Mouse (Mus musculus) testis, adult 2 months (tissue): Measurements from ENCODE around the gene Astl. TPM values are rescaled to one million over a fixed set of nuclear protein-coding genes. Genes with fewer than 3 reads are reported as not detected.

Experiments used
- H3K27ac ChIP-seq: fragments of 200-500 bp; 2 replicates; pipeline ENCODE4 v1.5.1; 2012; ENCODE audit warnings: low read depth, low read length; ENCODE audit not compliant: control insufficient read depth, insufficient read depth
- H3K27me3 ChIP-seq: fragments of 200-500 bp; 2 replicates; pipeline ENCODE4 v1.6.1; 2012; ENCODE audit warnings: mild to moderate bottlenecking, low read length, moderate library complexity; ENCODE audit not compliant: control insufficient read depth, insufficient read depth
- H3K36me3 ChIP-seq: fragments of 200-500 bp; 2 replicates; pipeline ENCODE4 v1.6.1; 2012; ENCODE audit warnings: mild to moderate bottlenecking, low read length; ENCODE audit not compliant: control insufficient read depth, insufficient read depth
- H3K4me1 ChIP-seq: fragments of 200-500 bp; 2 replicates; pipeline ENCODE4 v1.6.1; 2012; ENCODE audit warnings: low read length; ENCODE audit not compliant: control insufficient read depth, insufficient read depth
- H3K4me3 ChIP-seq: fragments of 200-500 bp; 2 replicates; pipeline ENCODE4 v1.5.1; 2012; ENCODE audit warnings: low read depth, mild to moderate bottlenecking, low read length, moderate library complexity, mixed read lengths; ENCODE audit not compliant: control insufficient read depth
- CTCF ChIP-seq: fragments of 200-500 bp; IDR thresholded peaks from 2 replicates; pipeline ENCODE4 v1.5.1; 2012; ENCODE audit warnings: low read depth, mild to moderate bottlenecking, inconsistent platforms, low read length, moderate library complexity; ENCODE audit not compliant: control insufficient read depth, insufficient read depth, insufficient replicate concordance
- POLR2A ChIP-seq: fragments of 200-500 bp; IDR thresholded peaks from 2 replicates; pipeline ENCODE4 v1.6.1; 2012; ENCODE audit warnings: low read depth, mild to moderate bottlenecking, inconsistent platforms, low read length, moderate library complexity; ENCODE audit not compliant: control insufficient read depth
- polyA plus RNA-seq: library from polyadenylated mRNA; depleted of rRNA; stranded (reverse); fragments of >200 nt; gene quantifications from 2 replicates; pipeline ENCODE4 v1.2.3, GENCODE M21; 2012

Astl gene
- polyA plus RNA-seq, 1 experiment: not detected

DNA sequence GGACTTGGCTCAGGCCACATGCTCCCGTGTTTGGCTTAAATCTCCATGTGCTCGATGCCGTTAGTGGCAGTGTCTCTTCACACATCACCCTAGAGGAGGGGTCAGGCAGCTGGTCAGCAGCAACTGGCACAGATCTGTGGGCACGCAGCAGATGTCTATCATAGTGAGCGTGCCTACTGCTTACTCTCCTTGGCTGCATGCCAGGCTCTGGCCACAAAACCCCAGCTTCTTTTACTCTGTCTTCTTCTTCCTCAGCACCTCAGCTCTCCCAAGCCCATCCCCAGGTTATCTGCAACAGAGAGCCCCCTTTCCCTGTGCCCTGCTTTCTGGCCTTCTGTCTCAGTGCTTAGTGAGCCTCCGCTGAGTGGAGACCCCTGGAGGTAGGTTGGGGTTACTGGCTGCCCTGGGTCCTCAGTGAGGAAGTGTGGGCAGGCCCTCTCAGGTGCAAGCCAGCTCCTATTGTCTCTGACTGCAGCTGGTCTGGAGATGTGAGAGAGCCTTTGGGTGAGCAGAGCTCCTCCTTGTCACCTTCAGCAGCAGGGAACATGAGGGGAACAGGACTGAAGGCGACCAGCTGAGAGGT, 37.4 kb downstream of the Astl start:
- Histone ChIP-seq H3K27ac (no peak overlapping the region), H3K4me3 (no peak overlapping the region), H3K36me3 (no peaks in the 10 kb centered on the region), H3K27me3 (no peaks in the 10 kb centered on the region), H3K4me1 (peaks cover 2% of the 10 kb centered on the region; the same call in 1 of the 2 replicates)
- TF ChIP-seq POLR2A: no peak
- TF ChIP-seq CTCF: no peak

DNA sequence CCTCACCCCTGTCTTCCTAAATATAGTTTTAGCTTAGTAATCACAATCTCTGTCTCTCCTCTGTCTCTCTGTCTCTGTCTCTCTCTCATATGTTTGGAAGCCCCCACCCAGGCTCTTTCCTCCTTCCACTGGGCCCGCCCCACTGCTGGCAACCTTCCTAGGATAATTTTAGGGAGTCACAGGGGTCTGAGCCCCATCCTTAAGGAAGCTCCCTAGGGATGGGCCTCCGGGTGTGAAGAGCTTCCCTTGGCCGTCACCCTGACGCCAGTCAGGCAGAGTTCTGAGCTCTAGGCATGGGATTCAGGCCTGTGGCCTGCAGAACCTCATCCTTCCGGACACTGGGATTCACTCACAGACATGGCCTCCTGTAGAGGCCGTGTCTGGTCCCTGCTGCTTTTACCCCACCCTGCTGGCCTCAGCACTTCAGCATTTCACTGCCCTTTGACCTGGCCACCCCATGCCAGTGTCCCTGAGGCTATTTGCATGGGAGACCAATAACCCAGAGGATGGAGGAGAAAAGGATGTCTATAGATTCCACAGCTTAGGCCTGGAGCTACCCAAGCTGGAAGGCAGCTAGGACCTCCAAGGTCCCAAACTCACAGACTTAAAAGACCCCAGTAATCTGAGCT, 38.1 kb downstream of the Astl start:
- H3K4me3 ChIP-seq: no peak overlapping the region
- no peaks in the 10 kb centered on the region for H3K36me3 ChIP-seq
- H3K27me3 ChIP-seq: no peaks in the 10 kb centered on the region
- no peak overlapping the region for H3K27ac ChIP-seq
- TF ChIP-seq POLR2A: no peak
- H3K4me1 ChIP-seq: peaks cover 2% of the 10 kb centered on the region; the same call in 1 of the 2 replicates

DNA sequence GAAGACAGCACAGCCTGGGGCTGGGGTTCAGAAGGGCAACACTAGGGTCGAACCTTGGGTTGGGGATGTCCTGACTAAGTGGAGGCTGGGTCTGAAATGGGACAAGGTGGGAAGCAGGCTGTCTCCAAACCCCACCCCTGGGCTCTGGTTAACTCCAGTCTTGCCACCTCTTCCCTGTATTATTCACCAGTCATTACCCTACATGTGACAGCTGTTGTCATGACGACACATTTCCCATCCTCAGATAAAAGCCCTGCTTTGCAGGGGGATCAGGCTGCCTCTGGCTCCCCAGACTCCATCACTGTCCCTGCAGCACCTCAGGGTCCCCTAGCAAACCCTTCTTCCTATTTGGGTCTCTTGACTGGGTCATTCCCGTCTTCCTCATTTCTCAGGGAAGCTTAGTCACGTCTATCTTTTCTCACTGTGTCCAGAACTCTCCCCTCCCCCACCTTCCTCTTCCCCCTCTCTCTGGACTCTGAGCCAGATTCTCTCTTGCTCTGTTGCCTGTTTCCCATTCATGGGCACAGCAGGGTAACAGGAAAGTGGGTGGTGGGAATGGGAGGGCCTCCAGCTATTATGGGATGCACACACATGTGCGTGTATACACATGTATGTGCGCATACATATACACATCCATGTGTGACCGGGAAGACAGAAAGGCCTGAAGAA, 39.6 kb downstream of the Astl start:
- Histone ChIP-seq H3K4me1 (no peaks in the 10 kb centered on the region), H3K36me3 (no peaks in the 10 kb centered on the region), H3K27me3 (no peaks in the 10 kb centered on the region), H3K4me3 (no peak overlapping the region), H3K27ac (no peak overlapping the region)
- TF ChIP-seq POLR2A (no peak), CTCF (no peak)

DNA sequence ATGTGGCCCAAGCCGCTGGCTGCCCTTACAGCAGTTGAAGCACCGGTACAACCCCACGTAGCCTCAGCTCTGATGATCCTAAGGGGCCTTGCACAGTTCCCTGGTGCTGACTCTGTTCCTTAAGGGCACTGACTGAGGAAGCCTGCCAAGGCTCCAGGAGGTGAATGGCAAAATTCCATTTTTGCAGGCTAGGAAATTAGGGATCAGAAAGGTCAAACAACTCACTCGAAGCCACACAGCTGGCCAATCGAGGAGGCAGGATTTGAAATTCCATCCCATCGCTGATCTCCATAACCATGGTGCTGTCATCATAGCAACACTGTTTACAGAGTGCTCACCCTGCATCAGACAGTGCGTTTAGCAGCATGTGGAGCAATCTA, 40.2 kb downstream of the Astl start:
- TF ChIP-seq POLR2A (no peak), CTCF (no peak)
- H3K27ac ChIP-seq: no peak overlapping the region
- no peak overlapping the region for H3K4me3 ChIP-seq
- H3K4me1 ChIP-seq: no peaks in the 10 kb centered on the region
- no peaks in the 10 kb centered on the region for H3K36me3 ChIP-seq
- H3K27me3 ChIP-seq: no peaks in the 10 kb centered on the region

DNA sequence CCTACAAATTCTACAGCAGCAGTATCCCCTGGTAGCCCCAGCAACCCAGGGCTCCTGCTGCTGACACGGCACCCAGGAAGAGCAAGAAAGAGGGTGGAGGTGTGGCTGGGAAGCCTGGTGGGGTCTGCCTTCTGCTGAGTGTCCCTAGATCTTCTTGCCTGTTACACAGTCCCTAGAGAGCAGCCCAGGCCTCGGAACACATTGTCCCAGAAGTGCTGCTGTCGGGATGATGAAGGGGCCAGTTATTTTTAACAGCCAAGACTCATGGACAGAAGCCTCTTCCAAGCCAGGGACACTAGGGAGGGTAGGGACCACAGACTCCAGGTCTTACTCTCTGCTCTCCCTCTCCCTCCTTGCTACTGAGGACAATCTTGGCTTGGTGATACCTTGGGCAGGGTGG, 40.8 kb downstream of the Astl start:
- H3K4me1 ChIP-seq: no peaks in the 10 kb centered on the region
- H3K4me3 ChIP-seq: no peak overlapping the region
- TF ChIP-seq CTCF (no peak), POLR2A (no peak)
- H3K27ac ChIP-seq: no peak overlapping the region
- no peaks in the 10 kb centered on the region for H3K27me3 ChIP-seq
- no peaks in the 10 kb centered on the region for H3K36me3 ChIP-seq

DNA sequence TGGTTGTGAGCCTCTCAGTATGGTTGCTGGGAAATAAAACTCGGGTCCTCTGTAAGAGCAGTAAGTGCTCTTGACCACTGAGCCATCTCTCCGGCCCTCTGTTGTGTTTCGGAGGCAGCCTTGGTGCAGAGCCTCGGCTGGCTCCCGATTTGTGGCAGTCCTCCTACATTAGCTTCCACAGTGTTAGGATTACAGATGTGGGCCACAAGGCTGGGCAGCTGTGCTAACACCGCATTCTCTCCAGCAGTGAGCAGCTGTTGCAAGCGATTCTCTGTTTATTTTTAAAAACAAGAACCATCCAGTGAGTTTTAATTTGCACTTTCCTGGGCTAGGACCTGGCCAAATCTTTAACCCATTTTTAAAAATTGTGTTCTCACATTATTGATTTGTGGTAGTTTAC, 45.4 kb downstream of the Astl start:
- Histone ChIP-seq H3K27ac (no peak overlapping the region), H3K4me1 (no peaks in the 10 kb centered on the region), H3K36me3 (no peaks in the 10 kb centered on the region), H3K4me3 (no peak overlapping the region), H3K27me3 (no peaks in the 10 kb centered on the region)
- TF ChIP-seq CTCF: no peak
- no peak for TF ChIP-seq POLR2A

DNA sequence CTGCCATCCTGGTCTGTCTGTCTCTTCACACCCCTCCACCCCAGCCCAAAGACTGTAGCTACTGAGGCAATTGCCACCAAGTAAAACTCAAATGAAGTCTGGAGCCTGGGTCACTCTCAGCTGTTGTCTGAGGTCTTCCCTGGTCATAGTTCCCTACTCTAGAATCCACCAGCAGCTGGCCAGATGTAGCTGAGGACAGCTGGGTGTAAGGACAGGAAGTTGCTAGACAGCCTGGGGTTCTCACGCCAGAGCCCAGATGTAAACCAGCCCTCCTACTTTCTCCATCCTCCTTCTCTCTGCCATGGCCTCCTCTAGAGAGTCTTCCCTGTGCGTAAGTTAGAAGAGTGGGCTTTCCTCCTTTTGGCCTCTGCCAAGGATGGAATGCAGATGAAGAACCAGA, 49.1 kb downstream of the Astl start:
- Histone ChIP-seq H3K36me3 (no peaks in the 10 kb centered on the region), H3K27me3 (no peaks in the 10 kb centered on the region), H3K27ac (no peak overlapping the region), H3K4me1 (no peaks in the 10 kb centered on the region), H3K4me3 (no peak overlapping the region)
- TF ChIP-seq POLR2A (no peak), CTCF (no peak)
